Mouse (Mus musculus): ENCODE results near the gene Fam185a.
A peak's percentile ranks its signal among the peaks of the same experiment; 100 is the strongest.

Fam185a gene

DNA sequence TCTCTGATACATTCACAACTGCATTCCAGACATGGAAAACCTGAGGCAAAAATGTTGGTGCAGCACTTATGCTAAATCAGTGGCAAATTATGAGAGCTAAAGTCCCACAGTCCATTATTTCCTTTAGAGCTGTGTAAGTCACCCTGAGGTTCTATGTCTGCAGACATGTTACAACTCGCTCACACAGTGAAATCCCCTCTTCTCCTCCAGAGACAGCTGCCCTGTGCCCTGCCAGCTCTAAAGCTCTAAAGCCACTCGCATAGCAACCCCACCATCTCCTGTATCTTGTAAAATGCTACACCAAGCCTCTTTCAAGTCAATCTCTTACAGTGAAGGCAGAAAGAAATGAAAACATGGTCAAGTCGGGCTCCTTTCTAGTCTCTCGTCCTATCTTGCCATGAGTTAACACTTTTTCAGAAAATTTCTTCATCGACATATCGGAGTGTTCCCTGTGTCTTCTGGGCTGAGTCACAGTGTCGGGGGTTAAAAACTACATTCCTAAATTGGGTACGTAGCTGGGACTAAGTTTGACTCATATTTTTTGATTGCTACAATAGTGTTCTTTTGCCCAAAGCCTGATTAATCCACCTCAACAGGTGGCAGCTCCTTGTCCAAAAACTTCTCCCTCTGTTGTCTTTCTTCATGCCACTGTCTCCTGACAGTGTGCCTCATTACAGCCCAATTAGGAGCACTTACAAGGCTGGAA is 68.7 kb downstream of the Fam185a start:
- no peak for DNase-seq (ENCODE audit: low spot score in 2 of 2)

DNA sequence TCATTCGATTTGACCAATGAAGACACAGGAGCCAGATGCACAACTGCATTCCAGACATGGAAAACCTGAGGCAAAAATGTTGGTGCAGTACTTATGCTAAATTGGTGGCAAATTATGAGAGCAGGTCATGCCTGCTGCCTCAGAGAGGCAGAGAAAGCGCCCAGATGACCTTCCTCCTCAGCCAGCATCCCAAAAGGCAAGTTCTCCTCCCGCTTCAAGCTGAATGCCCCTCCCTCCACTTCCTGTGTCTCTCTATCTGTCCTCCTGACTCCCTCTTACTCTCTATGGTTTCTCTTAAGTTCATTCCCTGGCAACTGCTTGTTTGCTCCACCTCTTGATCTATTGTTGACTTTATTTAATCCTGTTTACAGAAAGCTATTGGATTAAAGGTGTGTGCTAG is 70.0 kb downstream of the Fam185a start:
- DNase-seq (ENCODE audit: low spot score in 2 of 2): no peak

DNA sequence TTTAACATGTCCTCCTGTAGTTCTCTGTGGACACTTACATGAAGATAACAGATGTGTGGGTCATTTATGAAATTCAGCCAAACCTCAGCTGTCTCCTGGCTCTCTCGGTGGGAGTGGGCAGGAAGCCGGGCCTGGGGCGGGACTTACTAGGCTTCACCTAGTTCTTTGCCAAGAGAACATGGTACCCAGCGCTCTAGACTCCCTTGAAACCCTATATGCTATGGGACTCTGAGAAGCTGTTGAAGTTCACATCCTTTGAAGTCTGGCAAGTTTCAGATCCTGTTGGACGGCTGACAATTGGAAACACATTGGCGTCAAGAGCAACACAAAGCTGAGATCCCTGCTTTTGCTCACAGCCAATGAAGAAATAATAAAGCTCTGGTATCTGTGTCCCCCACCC is 71.6 kb downstream of the Fam185a start:
- no peak for DNase-seq (ENCODE audit: low spot score in 2 of 2)

DNA sequence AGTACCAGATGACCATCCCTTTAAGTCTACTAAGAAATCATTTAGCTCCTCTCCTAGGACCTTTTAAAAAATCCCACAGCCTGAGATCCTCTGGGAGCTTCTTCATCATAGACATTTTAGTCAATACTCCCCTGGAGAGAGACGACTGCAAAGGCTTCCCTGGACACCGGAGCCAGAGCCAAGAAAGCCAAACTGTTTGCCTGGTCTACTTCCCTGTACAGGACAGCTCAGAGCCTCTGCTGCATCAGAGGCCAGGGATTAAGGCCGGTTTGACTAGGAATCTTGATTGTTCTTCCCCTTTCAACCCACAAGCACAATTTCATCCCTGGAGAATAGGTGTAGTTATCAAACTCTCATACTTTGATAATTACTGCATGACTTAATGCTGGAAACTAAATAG is 72.1 kb downstream of the Fam185a start:
- no peak for DNase-seq (ENCODE audit: low spot score in 2 of 2)

DNA sequence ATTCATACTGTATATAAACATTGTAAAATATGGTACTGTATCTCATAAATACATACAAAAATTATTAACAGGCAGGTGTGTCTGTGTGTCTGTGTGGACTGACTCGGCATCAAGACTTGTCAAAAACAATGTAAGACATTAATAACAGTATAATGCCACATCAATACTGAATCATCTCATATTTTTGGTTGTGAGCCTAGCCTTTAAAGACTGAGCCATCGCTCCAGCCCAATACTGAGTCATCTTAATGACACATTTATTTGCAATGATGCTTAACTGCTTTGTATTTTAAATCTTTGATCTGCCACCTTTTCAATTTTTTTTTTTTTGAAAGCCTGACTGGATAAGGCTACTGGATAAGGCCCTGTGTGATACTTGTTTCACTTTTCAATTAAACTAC is 73.7 kb downstream of the Fam185a start:
- DNase-seq (ENCODE audit: low spot score in 2 of 2): no peak

DNA sequence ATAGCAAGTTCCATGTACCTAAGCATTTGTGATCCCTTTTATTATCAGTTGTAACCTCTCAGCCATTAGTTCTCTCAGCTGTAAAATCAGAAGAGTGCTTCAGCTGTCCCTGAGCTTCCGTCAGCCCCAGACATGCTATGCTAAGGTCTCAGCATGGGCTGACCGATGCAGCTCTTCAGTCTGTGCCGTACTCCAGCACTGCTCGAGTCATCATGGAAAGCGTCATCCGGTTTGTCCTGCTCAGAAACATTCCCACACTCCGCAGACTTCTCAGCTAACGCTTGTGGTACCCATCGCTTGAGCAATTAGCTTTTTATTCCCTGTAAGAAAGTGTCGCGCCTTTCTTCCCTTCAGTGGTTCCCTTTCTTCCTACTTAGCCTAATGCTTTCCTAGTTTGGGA is 74.2 kb downstream of the Fam185a start:
- DNase-seq (ENCODE audit: low spot score in 2 of 2): no peak

DNA sequence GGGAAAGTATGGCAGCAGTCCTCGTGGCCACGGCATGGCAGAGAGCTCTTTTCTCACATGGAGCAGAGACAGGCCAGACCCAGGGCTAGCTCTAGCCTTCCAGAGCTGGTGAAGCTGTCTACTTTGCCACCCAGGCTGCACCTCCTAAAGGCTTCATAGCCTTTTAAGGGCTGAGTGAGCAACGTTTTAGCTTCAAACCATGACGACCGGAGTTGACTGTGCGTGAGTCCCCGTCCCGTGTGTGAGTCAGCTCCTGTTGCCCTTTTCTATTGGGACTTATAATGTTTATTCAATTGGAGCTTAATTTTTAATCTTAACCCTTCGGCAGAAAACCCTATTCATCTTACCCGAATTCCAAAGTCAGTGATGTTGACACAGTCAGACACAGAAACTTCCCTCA is 75.4 kb downstream of the Fam185a start:
- DNase-seq (ENCODE audit: low spot score in 2 of 2): no peak

DNA sequence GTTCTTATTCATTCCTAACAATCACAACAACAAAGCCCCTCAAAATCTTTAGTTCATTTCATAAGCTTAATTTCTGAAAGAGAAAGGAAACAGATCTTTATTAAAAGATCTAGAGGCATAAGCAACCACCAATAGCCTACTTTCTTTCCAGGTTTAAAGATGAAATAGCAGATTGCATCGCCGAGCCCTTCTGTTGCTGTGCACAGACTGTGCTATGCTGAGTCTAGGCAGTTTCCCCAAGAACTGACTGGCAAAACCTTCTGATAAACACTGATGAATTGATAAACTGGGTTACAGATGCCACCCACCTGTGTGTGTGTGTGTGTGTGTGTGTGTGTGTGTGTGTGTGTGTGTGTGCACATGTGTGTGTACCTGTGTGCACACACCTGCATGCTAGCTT is 76.2 kb downstream of the Fam185a start:
- no peak for DNase-seq (ENCODE audit: low spot score in 2 of 2)

DNA sequence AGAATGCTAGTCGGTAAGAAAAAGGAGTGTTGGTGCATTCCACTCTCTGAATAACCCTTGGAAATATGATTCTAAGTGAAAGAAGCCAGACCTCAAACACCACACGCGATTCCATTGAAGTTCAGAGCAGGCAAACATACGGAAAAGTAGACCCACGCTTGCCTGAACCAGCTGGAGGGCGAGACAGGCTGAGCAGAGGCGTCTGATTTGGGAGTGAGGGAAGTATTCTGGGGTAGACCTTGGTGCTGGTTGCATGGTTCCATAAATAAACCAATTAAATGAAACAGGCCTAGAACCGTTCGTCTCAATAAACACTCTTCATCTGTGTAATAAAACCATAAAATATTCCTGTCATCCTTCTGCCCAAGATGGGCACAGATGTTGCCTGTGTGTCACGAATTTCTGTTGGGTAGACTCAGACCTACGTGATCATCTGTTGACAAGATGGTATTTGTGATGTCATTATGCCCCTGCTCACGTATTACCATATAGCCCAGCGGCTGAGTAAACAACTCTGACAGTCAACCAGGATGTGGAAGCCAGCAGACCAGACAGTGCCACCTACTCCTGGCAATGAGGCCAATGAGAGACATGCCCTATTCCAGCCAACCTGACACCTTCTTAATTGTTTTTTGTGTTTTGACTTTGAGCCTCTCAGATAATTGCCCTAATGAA is 78.3 kb downstream of the Fam185a start:
- peak in 1 of 2 experiments; percentile 40 for DNase-seq (ENCODE audit: low spot score in 2 of 2)

DNA sequence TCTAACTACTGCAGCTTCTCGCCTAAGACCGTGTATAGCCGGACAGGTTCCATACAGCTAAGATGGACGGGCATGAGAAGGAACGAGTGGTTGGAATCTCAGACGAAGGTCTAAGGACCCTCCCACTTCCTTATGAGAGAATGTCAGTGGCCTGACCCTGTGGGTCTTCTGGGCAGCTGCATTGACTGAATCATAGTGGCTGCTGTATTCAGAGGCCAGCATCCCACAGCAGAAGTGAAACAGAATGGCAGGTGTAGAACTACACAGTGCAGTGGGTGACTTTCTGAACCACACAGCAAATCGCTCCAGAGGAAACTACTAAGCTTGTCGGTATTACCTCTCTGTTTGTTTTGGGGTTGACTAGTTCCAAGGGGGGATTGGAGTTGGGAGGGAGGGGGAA is 80.4 kb downstream of the Fam185a start:
- DNase-seq (ENCODE audit: low spot score in 2 of 2): no peak

DNA sequence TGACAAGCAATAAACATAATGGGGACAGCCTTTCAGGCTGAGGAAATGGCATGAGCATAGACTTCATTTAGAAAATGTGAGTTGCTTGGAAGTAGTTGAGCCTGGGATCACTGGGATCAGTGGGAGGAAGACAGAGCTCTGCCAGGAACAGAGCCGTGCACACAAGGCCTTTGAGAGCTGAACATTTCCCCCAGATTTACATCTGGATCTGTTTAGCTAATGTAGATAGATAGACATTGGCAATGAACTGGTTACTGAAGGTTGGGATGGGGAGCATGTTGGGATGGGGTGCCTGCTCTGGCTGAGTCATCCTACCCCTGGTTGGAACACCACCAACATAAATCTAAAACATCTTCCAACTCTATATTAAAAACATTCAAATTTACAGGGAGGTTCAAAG is 82.1 kb downstream of the Fam185a start:
- no peak for DNase-seq (ENCODE audit: low spot score in 2 of 2)

DNA sequence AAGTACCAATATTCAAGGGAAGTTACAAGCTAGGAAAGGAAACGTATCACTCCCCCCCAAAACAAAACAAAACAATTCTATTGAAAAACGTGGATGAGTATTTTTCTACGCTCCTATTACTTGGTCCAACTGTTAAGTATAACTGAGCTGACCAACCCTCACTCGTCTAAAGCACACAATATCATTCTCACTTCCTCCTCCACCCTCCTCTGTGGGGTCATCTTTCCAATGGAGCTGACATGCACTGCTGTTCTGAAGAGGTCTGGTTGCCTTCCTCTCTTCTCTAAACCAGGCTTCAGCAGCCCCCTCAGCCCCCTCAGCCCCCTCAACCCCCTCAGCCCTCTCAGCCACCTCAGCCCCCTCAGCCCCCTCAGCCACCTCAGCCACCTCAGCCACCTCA is 85.0 kb downstream of the Fam185a start:
- no peak for DNase-seq (ENCODE audit: low spot score in 2 of 2)

DNA sequence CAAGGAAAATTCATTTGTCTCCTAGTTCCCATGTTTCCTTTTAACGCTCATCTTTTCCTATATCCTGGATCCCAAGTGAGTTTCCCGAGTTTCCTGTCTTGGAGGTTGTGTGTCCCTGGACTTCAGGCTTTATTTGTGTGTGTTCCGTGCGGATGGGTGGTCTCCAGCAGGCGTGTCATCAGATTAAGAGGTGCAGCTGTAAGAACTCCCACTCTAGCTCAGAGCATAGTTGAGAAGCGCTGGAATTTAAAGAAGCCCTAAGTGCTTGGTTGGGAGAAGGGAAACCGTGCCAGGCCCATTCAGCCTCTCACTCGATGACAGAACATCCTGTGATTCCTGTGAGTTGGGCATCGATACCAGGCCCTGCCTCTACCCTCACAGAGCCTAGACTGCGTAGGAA is 88.6 kb downstream of the Fam185a start:
- DNase-seq (ENCODE audit: low spot score in 2 of 2): no peak

DNA sequence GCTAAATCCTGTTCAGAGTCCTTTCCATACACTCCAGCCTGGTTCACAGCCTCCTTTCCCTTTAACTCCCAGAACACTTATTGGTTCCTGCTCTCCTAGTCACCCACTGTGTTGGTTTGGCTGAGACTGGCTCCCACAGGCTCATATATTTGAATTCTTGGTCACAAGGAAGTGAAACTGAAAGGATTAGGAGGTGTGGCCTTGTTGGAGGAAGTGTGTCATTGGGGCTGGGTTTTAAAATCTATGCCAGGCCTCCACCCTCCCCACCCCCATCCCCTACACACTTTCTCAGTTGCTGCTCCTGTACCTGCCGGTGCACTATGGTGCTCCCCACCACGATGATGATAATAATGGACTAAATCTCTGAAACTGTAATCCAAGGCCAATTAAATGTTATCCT is 92.8 kb downstream of the Fam185a start:
- DNase-seq (ENCODE audit: low spot score in 2 of 2): no peak

DNA sequence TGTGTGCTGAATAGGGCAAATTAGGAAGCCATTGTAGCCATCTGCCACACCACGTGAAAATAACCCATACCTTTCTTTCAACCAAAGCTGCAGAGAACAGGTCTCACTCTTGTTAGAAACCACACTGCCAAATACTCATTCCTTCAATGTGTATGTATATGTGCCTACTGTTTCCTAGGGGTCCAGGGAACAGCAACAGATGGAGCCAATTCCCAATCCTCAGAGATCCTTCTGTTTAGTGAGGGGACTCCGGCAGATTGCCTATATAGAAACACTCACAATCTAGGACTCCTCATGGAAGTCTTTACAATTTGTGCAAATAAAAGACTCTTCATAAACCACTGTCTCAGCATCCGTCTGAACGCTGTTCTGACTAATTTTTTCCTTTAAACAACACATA is 93.4 kb downstream of the Fam185a start:
- DNase-seq (ENCODE audit: low spot score in 2 of 2): no peak

DNA sequence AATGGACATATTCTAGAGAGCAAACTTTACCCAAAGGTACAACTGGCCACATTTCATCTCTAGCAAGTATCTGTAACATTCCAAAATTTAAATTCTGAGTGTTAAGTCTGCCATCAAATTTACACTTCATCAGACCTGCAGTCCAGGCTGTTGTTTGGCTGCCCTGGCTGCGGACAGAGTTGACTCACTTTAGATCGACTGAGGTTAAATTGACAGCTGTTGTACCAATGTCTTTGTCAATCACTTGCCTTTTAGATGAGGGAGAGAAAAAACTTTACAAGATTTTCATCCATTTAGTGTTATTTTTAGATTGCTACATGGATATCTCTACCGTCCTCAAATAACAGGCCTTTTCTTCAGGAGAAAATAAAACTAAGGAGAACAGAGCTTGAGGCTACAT is 94.4 kb downstream of the Fam185a start:
- DNase-seq (ENCODE audit: low spot score in 2 of 2): no peak

DNA sequence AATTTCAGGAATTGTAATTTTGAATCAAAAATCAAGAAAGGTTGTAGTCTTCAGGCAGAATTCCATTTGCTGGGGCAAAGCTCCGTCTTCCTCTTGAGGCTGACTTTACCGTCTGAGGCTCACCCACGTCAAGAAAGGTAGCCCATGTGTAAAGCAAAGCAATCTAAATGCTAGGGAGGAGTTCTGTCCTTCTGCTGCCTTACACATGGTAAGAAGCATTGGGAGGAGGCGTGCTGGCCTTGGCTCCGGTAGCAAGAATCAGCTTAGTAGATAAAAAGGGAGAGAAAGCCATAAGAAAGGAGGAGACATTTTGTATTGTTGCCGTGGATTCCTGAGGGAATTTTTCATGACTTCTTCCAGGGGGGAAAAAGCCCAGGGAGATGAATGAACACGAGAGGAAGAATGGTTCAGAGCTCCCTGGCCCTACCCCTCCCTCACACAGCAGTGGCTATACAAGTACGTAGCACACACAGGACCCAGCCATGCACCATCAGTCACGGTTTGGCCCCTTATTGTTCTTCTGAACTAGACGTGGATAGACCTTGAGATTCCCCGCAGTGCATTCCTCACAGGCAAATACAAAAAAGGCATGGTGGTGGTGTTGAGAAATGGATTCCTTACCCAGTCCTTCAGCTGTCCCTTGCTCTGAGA is 102.2 kb downstream of the Fam185a start:
- no peak for DNase-seq (ENCODE audit: low spot score in 2 of 2)

DNA sequence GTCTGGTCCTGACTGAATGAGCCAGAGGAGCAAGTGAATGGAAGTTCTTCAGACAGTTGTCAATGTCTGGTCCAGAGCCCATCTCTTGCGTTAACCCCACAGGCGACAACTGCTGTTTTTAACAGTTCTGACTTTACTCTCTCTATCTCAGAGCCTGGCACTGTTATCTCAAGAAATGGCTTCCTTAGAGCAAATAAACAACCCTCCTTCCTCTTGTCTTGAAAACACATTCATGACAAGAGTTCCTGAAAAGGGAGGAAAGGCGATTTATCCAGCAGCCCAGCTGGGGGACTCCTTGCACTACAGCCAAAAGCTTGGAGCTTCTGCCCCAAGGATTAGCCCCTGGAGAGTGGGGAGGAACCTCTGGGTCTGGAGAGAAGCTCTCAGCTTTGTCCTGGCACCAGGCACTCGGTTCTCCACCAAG is 102.7 kb downstream of the Fam185a start:
- DNase-seq (ENCODE audit: low spot score in 2 of 2): no peak

DNA sequence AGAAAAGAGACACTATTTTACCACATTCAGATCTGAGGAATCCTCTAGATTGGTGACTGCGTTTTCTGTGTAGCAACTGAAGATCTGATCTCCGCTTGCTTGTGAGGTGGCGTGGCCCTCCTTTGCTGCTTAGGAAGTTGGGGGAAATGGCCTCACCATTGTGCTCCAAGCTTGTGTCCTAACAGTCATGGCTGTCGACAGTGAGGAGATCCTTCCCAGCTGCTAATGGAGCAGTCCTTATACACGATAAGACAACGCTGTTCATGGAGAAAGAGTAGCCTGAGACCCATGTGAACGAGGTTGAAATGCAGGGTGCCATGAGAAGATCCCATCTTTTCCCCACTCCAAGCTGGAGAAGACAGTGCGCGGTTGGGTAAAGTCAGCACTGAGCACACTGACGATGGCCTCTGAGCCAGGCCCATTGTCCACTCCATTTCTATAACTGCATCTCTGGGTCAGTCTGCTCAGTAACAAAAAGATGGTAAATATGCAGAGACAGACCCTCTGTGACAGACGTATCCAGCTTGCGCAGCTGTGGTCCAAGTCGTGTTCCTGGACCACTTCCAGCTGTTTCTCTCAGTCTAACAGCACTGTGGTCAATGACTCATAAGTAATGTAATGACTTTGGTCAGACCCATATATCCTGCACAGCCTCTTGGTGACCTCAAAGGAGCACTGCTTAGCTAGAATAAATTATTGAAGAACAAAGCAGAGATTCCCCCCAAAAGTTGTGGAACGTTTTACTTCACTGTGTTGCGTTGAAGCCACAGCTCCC is 103.5 kb downstream of the Fam185a start:
- no peak for DNase-seq (ENCODE audit: low spot score in 2 of 2)

DNA sequence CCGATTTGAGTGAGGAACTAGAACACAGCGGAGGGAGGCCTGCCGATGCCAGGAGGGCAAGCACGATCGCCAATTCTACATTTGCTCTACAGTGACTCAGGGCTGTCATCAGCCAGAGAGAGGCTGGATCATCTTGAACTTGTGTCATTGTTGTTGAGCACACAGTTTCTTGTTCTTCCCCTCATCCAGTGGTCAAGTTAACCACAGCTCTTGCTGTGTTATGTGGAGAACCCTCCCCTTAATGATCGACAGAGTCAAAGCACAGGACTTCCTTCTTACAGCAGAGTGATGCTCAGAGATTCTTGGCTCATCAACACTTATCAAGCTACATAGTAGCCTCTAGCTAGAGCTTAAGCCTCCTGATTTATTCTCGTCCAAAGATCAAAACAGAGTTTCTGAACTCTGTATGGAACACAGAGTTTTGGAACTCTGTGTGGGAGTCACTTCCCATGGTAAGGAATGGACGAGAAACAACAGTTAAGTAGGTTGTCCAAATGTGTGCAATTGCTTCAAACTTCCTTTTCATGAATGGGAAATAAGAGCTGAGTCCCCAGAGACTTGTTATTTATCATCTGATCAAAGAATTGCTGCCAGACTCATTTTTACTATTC is 104.5 kb downstream of the Fam185a start:
- no peak for DNase-seq (ENCODE audit: low spot score in 2 of 2)

Data from right cerebral cortex, postnatal 36 days (tissue).